Mouse (Mus musculus) lung, embryonic 14.5 days (tissue): ENCODE measurements at regions not wholly inside any gene's neighbourhood (a gene's known extent, or its start where the extent isn't known, plus 50 kb on each side); places are given as distances from the start of the nearest gene placed in this dataset.

Source experiments
- ATAC-seq: fragments of 200-750 bp; cut with Nextera tagmentation; 2 replicates; pipeline ENCODE4 v1.8.0; 2017; ENCODE audit warnings: mild to moderate bottlenecking, moderate TSS enrichment, moderate library complexity; ENCODE audit not compliant: insufficient read depth
- DNase-seq: peaks from one replicate; pipeline ENCODE4 v3.0.0-alpha.2; 2015
- H3K27ac ChIP-seq: fragments of 300-500 bp; sonication (generic); 2 replicates; pipeline ENCODE4 v1.5.1; 2014; ENCODE audit warnings: low read depth, mild to moderate bottlenecking, moderate library complexity
- H3K27me3 ChIP-seq: fragments of 300-500 bp; sonication (generic); 2 replicates; pipeline ENCODE4 v1.6.1; 2014; ENCODE audit warnings: low read length, control low read depth; ENCODE audit not compliant: insufficient read depth
- H3K36me3 ChIP-seq: fragments of 300-500 bp; sonication (generic); 2 replicates; pipeline ENCODE4 v1.6.1; 2014; ENCODE audit warnings: control low read depth; ENCODE audit not compliant: insufficient read depth
- H3K4me1 ChIP-seq: fragments of 300-500 bp; sonication (generic); 2 replicates; pipeline ENCODE4 v1.6.1; 2014; ENCODE audit warnings: antibody characterized with exemption, control low read depth; ENCODE audit not compliant: insufficient read depth
- H3K4me2 ChIP-seq: fragments of 300-500 bp; sonication (generic); 2 replicates; pipeline ENCODE4 v1.6.1; 2014; ENCODE audit warnings: mild to moderate bottlenecking
- H3K4me3 ChIP-seq: fragments of 300-500 bp; sonication (generic); 2 replicates; pipeline ENCODE4 v1.5.1; 2014; ENCODE audit warnings: low read depth, low read length
- H3K9ac ChIP-seq: fragments of 300-500 bp; sonication (generic); 2 replicates; pipeline ENCODE4 v1.6.1; 2014
- H3K9me3 ChIP-seq: fragments of 300-500 bp; sonication (generic); 2 replicates; pipeline ENCODE4 v1.6.1; 2016; ENCODE audit warnings: low read depth, low read length, control low read depth
- CTCF ChIP-seq: IDR thresholded peaks from 2 replicates; pipeline ENCODE4 v1.5.1; 2016; ENCODE audit warnings: antibody characterized with exemption, low read depth
- WGBS: fragments of 180-500 bp; shearing (Covaris S2); extraction: QIAGEN DNeasy Blood & Tissue Kit; methylation state at CpG from one replicate; pipeline ENCODE4 v1.1.7; 2014; 5-methylcytosine and 5-hydroxymethylcytosine counted together

DNA sequence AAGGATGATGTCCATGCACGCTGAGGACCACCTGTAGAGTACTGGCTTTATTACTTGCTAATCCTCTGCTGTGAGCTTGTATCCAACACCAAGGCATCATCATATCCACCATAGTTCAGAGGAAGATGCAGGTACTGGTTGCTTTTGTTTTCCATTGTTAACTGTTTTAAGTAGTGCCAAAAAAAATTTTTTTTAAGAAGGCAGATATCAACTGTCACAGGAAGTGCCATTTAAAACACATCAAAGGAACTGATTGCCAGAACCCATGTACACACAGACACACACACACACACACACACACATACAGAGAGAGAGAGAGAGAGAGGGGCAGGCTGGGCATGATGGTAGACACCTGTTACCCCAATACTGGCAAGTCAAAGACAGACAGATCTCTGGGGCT lies 319.1 kb downstream of the Gadd45g start:
- Histone ChIP-seq H3K4me3 (no peak overlapping the region), H3K36me3 (no peaks in the 10 kb centered on the region), H3K4me1 (no peaks in the 10 kb centered on the region), H3K27ac (no peak overlapping the region), H3K27me3 (no peaks in the 10 kb centered on the region), H3K4me2 (no peak overlapping the region), H3K9me3 (no peaks in the 10 kb centered on the region), H3K9ac (no peak overlapping the region)
- no peak for TF ChIP-seq CTCF
- DNase-seq (no peak), ATAC-seq (no peak)
- whole genome bisulfite sequencing = 84% methylated on average over 1 of the region's 1 CpGs

DNA sequence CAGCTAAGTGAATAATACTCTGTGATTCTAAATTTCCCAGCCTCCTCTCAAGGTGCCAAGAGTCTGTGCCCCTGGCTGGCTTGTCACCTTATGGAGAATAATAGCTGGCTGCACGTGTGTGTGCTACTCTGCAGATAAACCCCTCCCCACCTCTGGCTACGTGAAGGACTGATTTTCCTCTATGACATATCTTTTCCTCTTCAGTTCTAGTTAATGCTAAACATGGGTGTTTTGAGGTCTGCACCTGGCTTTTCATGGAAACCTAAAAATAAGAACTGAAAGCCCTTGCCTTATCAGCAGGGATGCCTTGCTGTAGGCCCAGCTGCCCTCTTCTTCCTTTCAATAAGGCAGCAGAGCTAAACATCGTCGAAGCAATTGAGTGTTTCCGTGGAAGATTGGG lies 321.5 kb downstream of the Gadd45g start:
- DNase-seq (no peak), ATAC-seq (no peak)
- no peak for TF ChIP-seq CTCF
- Histone ChIP-seq H3K9me3 (no peaks in the 10 kb centered on the region), H3K27me3 (no peaks in the 10 kb centered on the region), H3K36me3 (no peaks in the 10 kb centered on the region), H3K4me1 (no peaks in the 10 kb centered on the region), H3K27ac (no peak overlapping the region), H3K4me2 (no peak overlapping the region), H3K4me3 (no peak overlapping the region), H3K9ac (no peak overlapping the region)
- 53% methylated on average over 5 of the region's 5 CpGs for WGBS

DNA sequence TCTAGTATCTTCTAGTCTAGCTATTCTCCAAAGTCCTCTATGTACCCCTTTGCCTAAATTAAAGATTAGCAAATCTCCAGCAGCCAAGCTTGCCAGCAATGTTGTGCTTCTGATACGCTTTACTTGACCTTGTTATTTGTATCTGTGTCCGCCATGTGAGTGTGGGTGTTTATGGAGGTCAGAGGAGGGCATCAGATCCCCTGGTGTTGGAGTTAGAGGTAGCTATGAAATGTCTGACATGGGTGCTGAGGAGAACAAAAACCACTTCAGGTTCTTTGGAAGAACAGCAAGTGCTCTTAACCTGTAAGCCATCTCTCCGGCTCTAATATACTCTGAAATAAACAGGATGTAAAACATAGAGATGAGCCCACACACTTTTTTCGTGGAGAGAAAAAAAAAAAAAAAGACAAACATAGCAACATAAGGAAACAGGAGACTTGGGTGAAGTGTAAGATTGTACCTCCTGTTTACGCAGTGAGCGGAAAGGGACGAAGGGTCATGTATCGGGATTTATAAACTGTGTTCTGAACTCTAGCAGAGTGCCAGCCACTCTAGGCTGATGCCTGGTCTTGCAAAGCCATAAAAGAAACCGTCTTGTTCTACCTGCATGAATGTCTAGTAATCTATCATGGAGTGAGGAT lies 326.3 kb downstream of the Gadd45g start:
- Histone ChIP-seq H3K9me3 (no peaks in the 10 kb centered on the region), H3K27ac (no peak overlapping the region), H3K4me3 (no peak overlapping the region), H3K4me2 (no peak overlapping the region), H3K36me3 (no peaks in the 10 kb centered on the region), H3K27me3 (no peaks in the 10 kb centered on the region), H3K4me1 (no peaks in the 10 kb centered on the region), H3K9ac (no peak overlapping the region)
- ATAC-seq (no peak), DNase-seq (peak; percentile 32)
- no peak for TF ChIP-seq CTCF
- WGBS = 57% methylated on average over 9 of the region's 9 CpGs

DNA sequence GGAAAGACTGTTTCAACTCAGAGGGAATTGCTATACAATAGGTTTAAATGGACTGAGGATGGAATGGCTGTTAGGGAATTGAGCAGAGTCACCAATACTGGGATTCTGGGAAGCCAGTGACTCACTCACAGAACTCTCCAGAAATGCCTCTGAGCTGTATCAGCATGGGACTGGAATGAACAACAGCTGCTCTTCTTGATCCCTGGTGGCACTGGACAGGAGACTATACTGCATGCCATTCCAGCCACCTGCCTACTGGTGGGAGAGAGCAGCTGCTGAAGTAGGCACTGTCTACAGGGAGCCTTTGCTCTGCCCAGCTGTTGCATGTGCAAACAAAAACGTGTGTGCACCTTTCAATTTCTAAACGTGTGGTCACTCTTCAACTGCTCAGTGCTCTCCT lies 329.2 kb downstream of the Gadd45g start:
- ATAC-seq (no peak), DNase-seq (no peak)
- no peaks in the 10 kb centered on the region for H3K36me3 ChIP-seq
- no peak for TF ChIP-seq CTCF
- no peaks in the 10 kb centered on the region for H3K4me1 ChIP-seq
- H3K9ac ChIP-seq = no peak overlapping the region
- WGBS = 44% methylated on average over 2 of the region's 2 CpGs
- H3K27ac ChIP-seq = no peak overlapping the region
- no peak overlapping the region for H3K4me2 ChIP-seq
- H3K27me3 ChIP-seq = no peaks in the 10 kb centered on the region
- no peaks in the 10 kb centered on the region for H3K9me3 ChIP-seq
- H3K4me3 ChIP-seq = no peak overlapping the region

DNA sequence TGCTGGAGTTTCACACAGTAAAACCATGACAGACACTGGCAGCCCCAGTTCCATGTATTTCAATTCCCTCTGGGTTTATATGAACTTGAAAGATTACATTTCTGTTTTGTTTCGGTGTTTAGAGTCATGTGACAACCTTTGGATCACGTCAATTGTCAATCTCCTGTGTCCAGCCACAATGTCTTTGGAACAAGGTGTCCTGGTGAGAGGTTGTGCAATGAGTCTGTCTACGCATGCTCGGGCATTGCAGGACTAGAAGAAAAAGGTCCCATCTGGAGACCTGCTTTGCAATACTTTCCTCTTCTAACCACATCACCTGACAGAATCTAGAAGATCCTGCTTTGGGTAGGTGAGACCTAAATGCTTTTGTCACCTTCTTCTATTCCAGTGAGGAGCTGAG lies 333.5 kb downstream of the Gadd45g start:
- Histone ChIP-seq H3K27ac (no peak overlapping the region), H3K36me3 (no peaks in the 10 kb centered on the region), H3K4me1 (no peaks in the 10 kb centered on the region), H3K9ac (no peak overlapping the region), H3K4me3 (no peak overlapping the region), H3K27me3 (no peaks in the 10 kb centered on the region), H3K9me3 (no peaks in the 10 kb centered on the region), H3K4me2 (no peak overlapping the region)
- ATAC-seq (no peak), DNase-seq (no peak)
- 81% methylated on average over 4 of the region's 4 CpGs for WGBS
- TF ChIP-seq CTCF = no peak

DNA sequence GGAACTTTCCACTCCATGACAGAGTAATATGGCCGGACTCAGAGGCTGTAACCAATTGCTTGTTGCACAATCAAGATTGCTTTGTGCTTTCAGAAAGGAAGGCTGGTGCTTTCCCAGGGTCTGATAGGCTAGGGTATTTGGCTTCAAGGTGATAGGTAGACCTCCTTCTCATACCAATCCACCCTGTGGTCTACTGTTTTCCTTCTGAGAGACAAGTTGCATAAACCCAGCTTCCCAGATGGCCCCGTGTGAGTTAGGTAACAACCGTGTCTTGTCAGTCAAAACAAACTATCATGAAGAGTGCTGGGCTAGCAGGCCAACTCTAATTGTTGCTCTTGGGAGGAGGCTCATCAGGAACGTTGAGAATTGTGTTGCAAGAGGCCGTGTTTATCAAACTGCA lies 337.2 kb downstream of the Gadd45g start:
- Histone ChIP-seq H3K27ac (no peak overlapping the region), H3K4me2 (no peak overlapping the region), H3K9me3 (no peaks in the 10 kb centered on the region), H3K4me3 (no peak overlapping the region), H3K4me1 (no peaks in the 10 kb centered on the region), H3K27me3 (no peaks in the 10 kb centered on the region), H3K36me3 (no peaks in the 10 kb centered on the region), H3K9ac (no peak overlapping the region)
- DNase-seq = no peak
- no peak for TF ChIP-seq CTCF
- no peak for ATAC-seq
- 49% methylated on average over 5 of the region's 5 CpGs for WGBS

DNA sequence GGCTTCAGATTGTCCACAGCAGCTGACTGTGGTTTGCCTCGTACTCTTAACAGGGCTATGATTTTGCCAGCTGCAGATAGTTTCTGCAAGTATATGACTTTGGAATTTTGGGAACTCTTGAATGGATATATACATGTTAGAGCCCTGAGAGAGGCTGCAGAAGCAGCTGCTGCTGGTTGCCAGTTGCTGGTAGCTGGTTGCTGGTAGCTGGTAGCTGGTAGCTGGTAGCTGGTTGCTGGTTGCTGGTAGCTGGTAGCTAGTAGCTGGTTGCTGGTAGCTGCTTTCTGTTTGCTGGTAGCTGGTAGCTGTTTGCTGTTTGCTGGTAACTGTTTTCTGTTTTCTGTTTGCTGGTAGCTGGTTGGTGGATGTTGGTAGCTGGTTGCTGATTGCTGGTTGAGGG lies 339.1 kb downstream of the Gadd45g start:
- ATAC-seq (no peak), DNase-seq (no peak)
- Histone ChIP-seq H3K4me1 (no peaks in the 10 kb centered on the region), H3K9ac (no peak overlapping the region), H3K4me2 (no peak overlapping the region), H3K4me3 (no peak overlapping the region), H3K27ac (no peak overlapping the region), H3K27me3 (no peaks in the 10 kb centered on the region), H3K36me3 (no peaks in the 10 kb centered on the region), H3K9me3 (no peaks in the 10 kb centered on the region)
- no peak for TF ChIP-seq CTCF
- WGBS = 58% methylated on average over 1 of the region's 1 CpGs
